Mouse (Mus musculus): ENCODE data around the gene Olfr429.

DNA sequence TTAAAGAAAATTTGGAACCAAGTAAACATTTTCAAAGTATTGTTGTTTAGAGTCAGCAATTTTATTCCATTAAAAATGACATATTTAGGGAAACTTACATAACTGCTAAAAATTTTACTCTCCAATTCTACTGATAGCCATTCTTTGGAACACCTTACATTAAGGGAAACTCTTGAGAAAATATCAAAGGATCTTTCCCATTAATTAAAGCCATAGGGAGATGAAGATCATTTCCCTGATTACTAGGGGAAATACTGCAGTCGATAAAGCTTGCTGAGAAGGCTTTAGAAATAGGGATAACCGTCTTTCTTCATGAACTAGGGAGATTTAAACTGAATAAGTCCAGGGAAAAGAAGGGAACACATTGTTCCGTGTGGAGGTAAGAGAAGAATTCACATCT, 47.1 kb downstream of the Olfr429 start, which contains the start of gene Olfr424:
- TF ChIP-seq CTCF (IDR thresholded peaks at IDR 0.05) = no peak
- no peak for TF ChIP-seq EP300 (IDR thresholded peaks at IDR 0.05)

Measured in lung, postnatal 0 days (tissue).